Mouse (Mus musculus) erythroid progenitor cell, adult 5-6 weeks (primary cell): Measurements from ENCODE around the gene Mfsd5. TPM values are rescaled to one million over a fixed set of nuclear protein-coding genes. Genes with fewer than 3 reads are reported as not detected.

Experiments
- ATAC-seq: replicated peaks from 2 replicates; pipeline ENCODE4 v1.8.0; 2016; ENCODE audit warnings: moderate number of reproducible peaks, mild to moderate bottlenecking, moderate TSS enrichment, inconsistent platforms; ENCODE audit not compliant: poor library complexity, low FRiP score, severe bottlenecking
- total RNA-seq, 2 experiments: library from RNA; stranded (forward) in 1 of 2; stranded (reverse) in 1 of 2; fragments of 150-400 nt in 1 of 2; fragments of 186-747, 209-891 nt in 1 of 2; gene quantifications; 2 replicates each; pipeline versions ENCODE4 v1.2.3 to v1.2.4; 2015 to 2017; ENCODE audit warnings: low replicate concordance in 2 of 2

The Mfsd5 gene
- total RNA-seq (2015; ENCODE audit: low replicate concordance) (8.8 and 19.1 TPM in 2 replicates), total RNA-seq (2017; ENCODE audit: low replicate concordance) (3.1 and 5.1 TPM in 2 replicates)

- ATAC-seq = peak; percentile 95
Observed at GRCm38 (mm10) chr15:102279092-102279782, at the start of gene Mfsd5. Mfsd5 (plus strand) TSS chr15:102279454.

DNA sequence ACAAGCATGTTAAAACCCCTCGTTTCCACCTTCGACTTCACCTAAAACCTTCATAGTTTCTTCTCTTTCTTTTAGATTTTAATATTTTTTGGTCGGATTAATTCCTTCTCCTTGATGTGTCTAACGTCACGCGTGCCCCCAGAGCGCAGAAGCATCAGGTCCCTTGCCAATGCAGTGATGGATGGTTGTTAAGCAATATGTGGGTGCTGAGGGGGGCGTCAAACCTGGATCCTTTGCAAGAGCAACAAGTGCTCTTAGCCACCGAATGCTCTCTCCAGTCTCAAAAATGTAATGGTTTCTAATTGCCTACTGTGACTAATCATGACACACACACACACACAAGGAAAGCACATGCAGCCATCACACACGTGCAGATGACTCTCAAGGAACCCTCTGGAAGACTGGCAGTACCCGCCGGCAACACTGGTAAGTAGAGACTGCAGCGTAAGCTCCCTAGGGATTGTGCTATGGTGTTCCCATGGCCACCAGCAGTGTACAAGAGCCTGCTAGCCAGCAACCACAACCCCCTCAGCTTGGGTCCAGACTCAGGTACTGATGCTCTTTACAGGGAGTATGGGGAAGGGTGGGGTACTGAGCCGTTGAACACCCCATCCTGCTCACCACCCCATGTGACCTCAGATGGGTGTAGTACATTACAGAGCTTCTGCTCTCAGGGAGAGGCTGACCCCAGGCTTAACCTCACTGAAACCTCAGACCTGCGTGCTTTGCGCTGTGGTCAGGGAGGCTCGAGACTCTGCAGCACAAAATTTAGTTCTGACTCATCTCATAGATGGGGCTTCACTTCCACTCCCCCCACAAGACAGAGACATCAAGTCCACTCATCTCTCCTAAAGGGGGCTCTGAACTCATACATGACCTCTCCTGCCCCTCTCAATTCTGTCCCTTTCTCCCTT, 48.6 kb upstream of the Mfsd5 start:
- ATAC-seq = no peak

DNA sequence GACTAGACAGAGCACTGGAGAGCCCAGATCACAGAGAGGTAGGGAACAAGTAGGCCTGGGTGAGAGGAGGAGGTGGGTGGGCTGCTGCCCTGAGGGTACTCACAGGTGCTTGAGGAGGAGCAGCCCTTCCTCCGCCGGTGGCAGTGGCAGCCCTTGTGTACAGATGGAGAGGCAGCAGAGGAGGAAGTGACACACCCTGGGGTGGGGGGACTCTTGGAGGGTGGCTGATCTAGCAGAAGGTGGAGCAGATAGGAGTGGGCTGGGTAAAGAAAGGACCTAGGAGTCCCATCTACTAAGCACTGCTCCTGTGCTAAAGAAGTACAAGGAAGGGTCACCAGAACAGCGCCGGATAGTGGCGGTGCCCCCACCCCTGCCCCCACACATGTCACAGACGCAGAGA, 47.5 kb upstream of the Mfsd5 start, which contains the start of gene Itgb7:
Gene Itgb7, minus strand, starts transcription at position 197 of the 400 bp plus-strand sequence.
- ATAC-seq = peak; percentile 82

GRCm38 (mm10) chr15:102232764-102233163, 46.5 kb upstream of the Mfsd5 start:
- no peak for ATAC-seq

DNA sequence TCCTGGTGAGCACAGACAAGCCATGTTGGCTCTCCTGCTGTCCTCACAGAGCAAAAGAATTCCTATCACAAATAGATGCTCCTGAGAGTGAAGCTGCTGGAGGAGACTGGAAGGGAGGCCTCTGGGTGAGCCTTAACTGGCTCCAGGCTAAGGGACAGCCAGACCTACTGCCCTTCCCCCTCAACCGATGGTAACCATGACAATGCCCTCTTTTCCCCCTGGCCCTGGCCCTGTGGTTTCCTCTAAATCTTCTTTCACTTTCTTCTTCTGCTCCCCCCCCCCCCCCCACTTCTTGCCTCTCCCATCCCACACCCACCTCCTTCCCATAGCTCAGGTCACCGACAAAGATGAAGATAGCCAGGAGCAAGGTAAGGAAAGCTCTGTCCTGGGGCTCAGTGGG, 45.4 kb upstream of the Mfsd5 start:
- ATAC-seq = no peak

DNA sequence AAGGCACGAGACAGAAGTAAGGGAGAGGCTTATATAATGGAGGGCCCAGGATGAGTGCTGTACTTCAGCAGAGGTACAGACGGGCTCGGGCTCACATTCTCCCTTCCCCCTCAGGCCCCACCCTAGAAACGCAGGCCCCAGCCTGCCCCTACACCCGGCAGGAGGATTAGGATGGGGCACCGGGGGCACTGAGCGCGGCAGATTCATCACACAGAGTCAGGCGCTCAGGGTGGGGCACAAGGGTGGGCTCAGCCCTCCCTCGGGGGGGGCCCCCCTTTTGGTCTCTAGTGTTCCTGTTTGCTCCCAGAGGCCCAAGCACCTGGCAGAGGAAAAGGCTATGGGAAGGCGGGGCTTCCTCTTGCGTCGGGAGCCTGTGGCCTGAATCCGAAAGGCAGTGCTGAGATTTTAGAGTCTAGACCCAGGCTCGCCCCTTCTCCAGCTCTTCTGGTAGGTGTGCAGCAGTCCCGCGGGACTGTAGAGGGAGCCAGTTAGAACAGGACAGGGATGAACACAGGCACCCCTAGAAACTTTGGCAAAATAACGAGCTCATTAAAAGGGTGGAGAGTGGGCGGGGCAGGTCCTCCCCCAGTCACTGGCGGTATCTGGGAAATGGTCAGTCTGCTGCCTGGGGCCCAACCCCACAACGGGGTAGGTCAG, 43.8 kb upstream of the Mfsd5 start:
- no peak for ATAC-seq

- no peak for ATAC-seq
Observed at GRCm38 (mm10) chr15:102238543-102239259, 40.6 kb upstream of the Mfsd5 start.

DNA sequence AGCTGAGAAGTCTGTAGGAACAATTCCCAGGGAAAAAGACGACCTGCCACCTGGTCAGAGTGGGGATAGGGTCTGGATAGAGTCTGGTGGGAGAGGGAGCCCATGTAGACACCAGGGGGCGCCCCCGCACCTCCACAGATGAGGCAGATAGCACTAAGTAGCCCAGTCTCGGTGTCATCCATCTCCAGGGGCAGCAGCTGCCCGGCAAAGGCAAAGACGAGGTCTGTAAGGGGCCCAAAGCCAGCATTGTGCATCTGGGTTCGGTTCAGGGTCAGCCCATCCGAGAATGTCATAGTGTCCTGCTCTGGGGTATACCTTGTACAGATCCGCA, 40.0 kb upstream of the Mfsd5 start:
- no peak for ATAC-seq

DNA sequence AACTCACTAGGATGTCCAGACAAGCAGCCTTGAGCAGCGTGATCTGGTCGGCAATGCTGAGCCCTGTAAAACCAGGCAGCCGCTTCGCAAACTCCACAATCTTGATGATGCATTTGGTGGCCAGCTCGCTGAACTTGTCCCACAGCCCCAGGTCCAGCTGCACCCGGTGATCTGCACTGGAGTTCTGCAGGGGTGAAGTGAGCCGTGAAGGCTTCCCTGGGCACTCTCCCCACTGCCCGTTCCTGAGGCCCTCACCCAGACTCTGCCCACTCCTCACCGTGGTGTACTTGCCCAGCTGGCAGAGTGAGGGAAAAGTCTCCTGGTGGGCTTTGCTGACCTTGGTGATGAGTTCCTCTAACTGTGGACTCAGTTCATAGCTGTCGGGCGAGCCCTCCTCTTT, 39.4 kb upstream of the Mfsd5 start:
- no peak for ATAC-seq

- no peak for ATAC-seq
Observed at GRCm38 (mm10) chr15:102240607-102241006, 38.6 kb upstream of the Mfsd5 start.

DNA sequence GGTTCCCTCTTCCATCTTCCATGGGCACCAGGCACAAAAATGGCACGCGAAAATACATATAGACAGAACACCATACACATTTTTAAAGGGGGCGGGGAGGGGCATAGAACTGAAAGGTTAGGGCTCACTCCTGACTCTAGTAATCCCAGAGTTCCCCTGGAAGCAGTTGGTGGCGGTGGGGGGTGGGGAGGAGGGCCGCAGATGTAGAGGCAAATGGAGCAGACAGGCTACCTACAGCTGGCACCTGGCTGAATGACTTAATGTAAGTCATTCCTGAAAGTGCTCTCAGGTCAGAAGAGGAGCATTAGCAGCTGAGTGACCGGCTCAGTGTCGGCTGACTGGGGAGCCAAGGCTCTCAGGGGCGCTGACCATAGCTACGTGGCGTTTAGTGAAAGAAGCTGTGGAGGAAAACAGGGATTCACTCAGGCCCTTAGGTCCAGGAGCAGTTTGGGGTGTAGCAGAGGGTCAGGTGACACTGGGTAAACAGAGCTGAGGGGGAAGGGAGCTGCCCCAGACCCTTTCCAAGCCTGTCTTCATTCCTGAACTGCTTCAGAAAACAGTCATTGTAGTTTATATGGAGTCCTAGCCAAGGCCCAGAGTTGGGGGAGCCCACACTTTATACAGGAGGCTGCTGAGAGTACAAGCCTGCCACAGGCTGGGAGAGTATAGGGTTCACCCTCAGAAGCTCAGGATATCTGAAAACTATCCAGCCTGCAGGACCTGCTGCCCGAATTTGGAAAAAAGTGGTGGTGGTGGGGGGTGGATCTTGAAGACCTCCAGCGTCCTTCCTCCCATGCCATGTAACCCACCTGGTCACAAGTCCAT, 36.6 kb upstream of the Mfsd5 start:
- ATAC-seq = 0 out of 2 replicates have a peak, but pooled peaks have one; percentile 15

- ATAC-seq = no peak
Observed at GRCm38 (mm10) chr15:102243229-102244190, 35.7 kb upstream of the Mfsd5 start.

GRCm38 (mm10) chr15:102244306-102245191, 34.7 kb upstream of the Mfsd5 start:
- ATAC-seq = no peak

DNA sequence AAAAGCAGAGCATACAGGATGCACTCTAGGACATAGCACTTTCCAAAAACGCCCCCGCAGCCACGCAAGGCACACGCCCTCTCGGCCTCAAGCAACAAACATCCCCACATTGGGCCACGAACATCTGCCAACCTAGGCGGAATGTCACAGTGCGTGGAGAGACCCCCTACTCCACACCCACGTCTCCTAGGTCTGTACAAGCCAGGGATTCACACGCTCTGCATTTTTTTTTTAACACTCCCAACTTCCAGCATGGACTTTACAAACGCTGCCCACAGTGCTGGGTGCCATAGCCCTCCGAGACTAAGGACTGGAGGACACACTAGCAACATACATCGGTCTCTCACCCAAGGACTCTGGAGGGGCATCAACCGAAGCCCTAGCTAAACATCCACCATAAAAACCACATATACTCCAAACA, 33.8 kb upstream of the Mfsd5 start:
- no peak for ATAC-seq

GRCm38 (mm10) chr15:102245891-102246741, 33.1 kb upstream of the Mfsd5 start:
- ATAC-seq = no peak

GRCm38 (mm10) chr15:102246866-102247251, 32.4 kb upstream of the Mfsd5 start:
- ATAC-seq = no peak
